Mouse (Mus musculus) limb, embryonic 13.5 days (tissue): Measurements from ENCODE around the gene Cym. TPM values are rescaled to one million over a fixed set of nuclear protein-coding genes. Genes with fewer than 3 reads are reported as not detected.

ENCODE experiments used
- ATAC-seq: fragments of 200-750 bp; cut with Nextera tagmentation; 2 replicates; pipeline ENCODE4 v1.8.0; 2017; ENCODE audit warnings: low read depth, moderate number of reproducible peaks, moderate TSS enrichment; ENCODE audit not compliant: low FRiP score
- H3K27ac ChIP-seq: fragments of 300-500 bp; sonication (generic); 2 replicates; pipeline ENCODE4 v1.5.1; 2015; ENCODE audit warnings: inconsistent platforms, mild to moderate bottlenecking, moderate library complexity
- H3K27me3 ChIP-seq: fragments of 300-500 bp; sonication (generic); 2 replicates; pipeline ENCODE4 v1.6.1; 2015; ENCODE audit warnings: mild to moderate bottlenecking, inconsistent platforms
- H3K36me3 ChIP-seq: fragments of 300-500 bp; sonication (generic); 2 replicates; pipeline ENCODE4 v1.6.1; 2015; ENCODE audit warnings: inconsistent platforms, mild to moderate bottlenecking, moderate library complexity
- H3K4me1 ChIP-seq: fragments of 300-500 bp; sonication (generic); 2 replicates; pipeline ENCODE4 v1.6.1; 2015; ENCODE audit warnings: inconsistent platforms
- H3K4me2 ChIP-seq: fragments of 300-500 bp; sonication (generic); replicated peaks from 2 replicates; pipeline ENCODE4 v1.6.1; 2015; ENCODE audit warnings: inconsistent platforms, mild to moderate bottlenecking, moderate library complexity
- H3K4me3 ChIP-seq: fragments of 300-500 bp; sonication (generic); 2 replicates; pipeline ENCODE4 v1.5.1; 2015; ENCODE audit warnings: moderate library complexity, mild to moderate bottlenecking, inconsistent platforms
- H3K9ac ChIP-seq: fragments of 300-500 bp; sonication (generic); 2 replicates; pipeline ENCODE4 v1.6.1; 2015; ENCODE audit warnings: mild to moderate bottlenecking, inconsistent platforms
- H3K9me3 ChIP-seq: fragments of 300-500 bp; sonication (generic); 2 replicates; pipeline ENCODE4 v1.6.1; 2016; ENCODE audit warnings: inconsistent platforms
- WGBS: fragments of 180-500 bp; shearing (Covaris S2); methylation state at CpG from one replicate; pipeline ENCODE4 v1.1.7; 2015; 5-methylcytosine and 5-hydroxymethylcytosine counted together
- polyA plus RNA-seq: library from polyadenylated mRNA; unstranded; fragments of >200 nt; fragmentation: Nextera tagmentation; extraction: Ambion mirVana; gene quantifications from 2 replicates; pipeline ENCODE4 v1.2.1, GENCODE M21; 2015

The Cym gene
- polyA plus RNA-seq, 1 experiment from 2014 or later: not detected

- no peak overlapping the region for H3K4me3 ChIP-seq
- no peaks in the 10 kb centered on the region for H3K36me3 ChIP-seq
- H3K9ac ChIP-seq: no peak overlapping the region
- no peaks in the 10 kb centered on the region for H3K27me3 ChIP-seq
- H3K4me2 ChIP-seq: no peak overlapping the region
- H3K9me3 ChIP-seq: no peaks in the 10 kb centered on the region
- no peak overlapping the region for H3K27ac ChIP-seq
- H3K4me1 ChIP-seq: no peaks in the 10 kb centered on the region
- 77% methylated on average over 4 of the region's 4 CpGs for WGBS
- ATAC-seq: no peak
These were observed 34.5 kb downstream of the Cym start for GRCm38 (mm10) chr3:107187022-107187421.

- Histone ChIP-seq H3K4me1 (no peaks in the 10 kb centered on the region), H3K27ac (no peak overlapping the region), H3K9ac (no peak overlapping the region), H3K27me3 (no peaks in the 10 kb centered on the region), H3K4me2 (no peak overlapping the region), H3K9me3 (no peaks in the 10 kb centered on the region), H3K4me3 (no peak overlapping the region), H3K36me3 (no peaks in the 10 kb centered on the region)
- ATAC-seq: no peak
- WGBS: 73% methylated on average over 3 of the region's 3 CpGs
These were observed 35.9 kb downstream of the Cym start for GRCm38 (mm10) chr3:107185597-107185996.

- no peaks in the 10 kb centered on the region for H3K4me1 ChIP-seq
- no peaks in the 10 kb centered on the region for H3K36me3 ChIP-seq
- WGBS: 78% methylated on average over 3 of the region's 3 CpGs
- H3K4me3 ChIP-seq: no peak overlapping the region
- H3K9me3 ChIP-seq: no peaks in the 10 kb centered on the region
- no peak overlapping the region for H3K9ac ChIP-seq
- no peak overlapping the region for H3K4me2 ChIP-seq
- H3K27ac ChIP-seq: no peak overlapping the region
- no peaks in the 10 kb centered on the region for H3K27me3 ChIP-seq
- no peak for ATAC-seq
These were observed 38.4 kb downstream of the Cym start for GRCm38 (mm10) chr3:107183178-107183577.

- Histone ChIP-seq H3K27ac (no peak within 1 kb of the TSS), H3K4me2 (no peak within 1 kb of the TSS), H3K4me3 (no peak within 1 kb of the TSS), H3K9ac (no peak within 1 kb of the TSS), H3K4me1 (no peaks in the 10 kb centered on the region), H3K27me3 (no peaks in the 10 kb centered on the region), H3K36me3 (no peaks in the 10 kb centered on the region), H3K9me3 (no peaks in the 10 kb centered on the region)
- 83% methylated on average over 1 of the region's 1 CpGs for WGBS
- ATAC-seq: no peak
These were observed 38.8 kb downstream of the Cym start, which contains the start of gene Kcna10 for GRCm38 (mm10) chr3:107182756-107183155. Gene Kcna10, plus strand, starts transcription at chr3:107183056.

GRCm38 (mm10) chr3:107180860-107181259 is 40.7 kb downstream of the Cym start:
- Histone ChIP-seq H3K9ac (no peak overlapping the region), H3K36me3 (no peaks in the 10 kb centered on the region), H3K4me1 (no peaks in the 10 kb centered on the region), H3K9me3 (no peaks in the 10 kb centered on the region), H3K27ac (no peak overlapping the region), H3K4me2 (no peak overlapping the region), H3K27me3 (no peaks in the 10 kb centered on the region), H3K4me3 (no peak overlapping the region)
- ATAC-seq: no peak
- WGBS: 68% methylated on average over 2 of the region's 2 CpGs

- 59% methylated on average over 9 of the region's 9 CpGs for WGBS
These were observed 45.0 kb downstream of the Cym start for GRCm38 (mm10) chr3:107176501-107176900.

GRCm38 (mm10) chr3:107175486-107175885 is 46.0 kb downstream of the Cym start:
- no peaks in the 10 kb centered on the region for H3K9me3 ChIP-seq
- no peak overlapping the region for H3K4me3 ChIP-seq
- WGBS: 64% methylated on average over 4 of the region's 4 CpGs
- ATAC-seq: no peak
- no peaks in the 10 kb centered on the region for H3K27me3 ChIP-seq
- no peak overlapping the region for H3K9ac ChIP-seq
- no peak overlapping the region for H3K27ac ChIP-seq
- no peaks in the 10 kb centered on the region for H3K36me3 ChIP-seq
- no peaks in the 10 kb centered on the region for H3K4me1 ChIP-seq
- H3K4me2 ChIP-seq: no peak overlapping the region

More at GRCm38 (mm10) chr3:107176501-107176900, 45.0 kb downstream of the Cym start:
- Histone ChIP-seq H3K4me1 (no peaks in the 10 kb centered on the region), H3K27me3 (no peaks in the 10 kb centered on the region), H3K36me3 (no peaks in the 10 kb centered on the region), H3K4me3 (no peak overlapping the region), H3K9ac (no peak overlapping the region), H3K27ac (no peak overlapping the region), H3K4me2 (no peak overlapping the region), H3K9me3 (no peaks in the 10 kb centered on the region)
- ATAC-seq: no peak

- no peak for ATAC-seq
- Histone ChIP-seq H3K9me3 (no peaks in the 10 kb centered on the region), H3K36me3 (no peaks in the 10 kb centered on the region), H3K27me3 (no peaks in the 10 kb centered on the region), H3K9ac (no peak overlapping the region), H3K4me1 (no peaks in the 10 kb centered on the region), H3K4me3 (no peak overlapping the region), H3K27ac (no peak overlapping the region), H3K4me2 (no peak overlapping the region)
- 92% methylated on average over 1 of the region's 1 CpGs for WGBS
These were observed 49.0 kb downstream of the Cym start for GRCm38 (mm10) chr3:107172556-107172955.

GRCm38 (mm10) chr3:107171964-107172363 is 49.6 kb downstream of the Cym start:
- Histone ChIP-seq H3K4me1 (no peaks in the 10 kb centered on the region), H3K9ac (no peak overlapping the region), H3K4me3 (no peak overlapping the region), H3K36me3 (no peaks in the 10 kb centered on the region), H3K4me2 (no peak overlapping the region), H3K9me3 (no peaks in the 10 kb centered on the region), H3K27ac (no peak overlapping the region), H3K27me3 (no peaks in the 10 kb centered on the region)
- WGBS: 84% methylated on average over 3 of the region's 3 CpGs
- no peak for ATAC-seq

- ATAC-seq: no peak
- H3K27me3 ChIP-seq: no peaks in the 10 kb centered on the region
- no peaks in the 10 kb centered on the region for H3K36me3 ChIP-seq
- no peak overlapping the region for H3K9ac ChIP-seq
- H3K27ac ChIP-seq: no peak overlapping the region
- no peak overlapping the region for H3K4me2 ChIP-seq
- H3K9me3 ChIP-seq: no peaks in the 10 kb centered on the region
- no peaks in the 10 kb centered on the region for H3K4me1 ChIP-seq
- no peak overlapping the region for H3K4me3 ChIP-seq
- 63% methylated on average over 2 of the region's 2 CpGs for WGBS
These were observed 52.0 kb downstream of the Cym start for GRCm38 (mm10) chr3:107169552-107169951.

- Histone ChIP-seq H3K9me3 (no peaks in the 10 kb centered on the region), H3K4me1 (peaks cover 5% of the 10 kb centered on the region; the same call in 1 of the 2 replicates), H3K27ac (no peak overlapping the region), H3K27me3 (peaks cover 30% of the 10 kb centered on the region), H3K4me2 (no peak overlapping the region), H3K36me3 (no peaks in the 10 kb centered on the region), H3K4me3 (no peak overlapping the region), H3K9ac (no peak overlapping the region)
- WGBS: 90% methylated on average over 2 of the region's 2 CpGs
- ATAC-seq: no peak
These were observed 58.8 kb downstream of the Cym start for GRCm38 (mm10) chr3:107162741-107163140.
